In genomic region chr9:26667835-26668234, GRCm38 (mm10) we compare ENCODE assay signal across 23 mouse cellular contexts.
DNase-seq lines count a peak whose midpoint lies in the region; ATAC-seq lines count a peak whose summit lies in the region.
"Had no signal": no experiment of that assay in that cellular context is flagged by ENCODE, and none has a peak within 500 bp of the region (broad histone marks: within the 10 kb centered on the region; RNA-seq: fewer than 3 reads in every experiment).

No protein-coding gene starts in this region.

- 56% methylated on average over 3 of the region's 3 CpGs for WGBS in hindbrain, embryonic 14.5 days
- 79% methylated on average over 3 of the region's 3 CpGs for WGBS in hindbrain, embryonic 12.5 days

- H3K4me2 ChIP-seq in hindbrain, embryonic 14.5 days (replicated peaks): no peak overlapping the region
- no peak overlapping the region for H3K4me2 ChIP-seq in hindbrain, embryonic 12.5 days (replicated peaks)
- H3K4me2 ChIP-seq: embryonic facial prominence, embryonic 15.5 days; limb, embryonic 12.5 days; liver, embryonic 13.5 days; neural tube, embryonic 12.5 days had no signal

- ATAC-seq in hindbrain, embryonic 14.5 days (ENCODE audit: low FRiP score): peak; percentile 55; the same call in 1 of the 2 replicates
- ATAC-seq in hindbrain, embryonic 12.5 days (ENCODE audit: low FRiP score): no peak
- ATAC-seq: activated CD4-positive, CD25-positive, alpha-beta regulatory T cell, adult 4 months; lung, postnatal 0 days; Patski had no signal

- H3K36me3 ChIP-seq in hindbrain, embryonic 14.5 days (replicated peaks; ENCODE audit: control insufficient read depth, insufficient read depth): no peaks in the 10 kb centered on the region
- H3K36me3 ChIP-seq in hindbrain, embryonic 12.5 days: no peaks in the 10 kb centered on the region
- H3K36me3 ChIP-seq: embryonic facial prominence, embryonic 15.5 days; limb, embryonic 12.5 days; liver, embryonic 13.5 days; neural tube, embryonic 12.5 days had no signal

- intact Hi-C loops in left cerebral cortex, postnatal 4 days (cut with DNase I): no loop called here

- H3K27me3 ChIP-seq in hindbrain, embryonic 14.5 days (ENCODE audit: control insufficient read depth, insufficient read depth, low read length): no peaks in the 10 kb centered on the region
- H3K27me3 ChIP-seq in hindbrain, embryonic 12.5 days: no peaks in the 10 kb centered on the region
- H3K27me3 ChIP-seq: embryonic facial prominence, embryonic 15.5 days; limb, embryonic 12.5 days; liver, embryonic 13.5 days; megakaryocyte, embryonic 14.5 days; neural tube, embryonic 12.5 days; Patski had no signal

- H3K9ac ChIP-seq in hindbrain, embryonic 14.5 days: no peak overlapping the region
- no peak overlapping the region for H3K9ac ChIP-seq in hindbrain, embryonic 12.5 days
- H3K9ac ChIP-seq: embryonic facial prominence, embryonic 15.5 days; limb, embryonic 12.5 days; liver, embryonic 13.5 days; neural tube, embryonic 12.5 days had no signal

- no peaks in the 10 kb centered on the region for H3K4me1 ChIP-seq in hindbrain, embryonic 14.5 days (replicated peaks; ENCODE audit: control insufficient read depth, insufficient read depth, low read length)
- no peaks in the 10 kb centered on the region for H3K4me1 ChIP-seq in hindbrain, embryonic 12.5 days
- H3K4me1 ChIP-seq: embryonic facial prominence, embryonic 15.5 days; limb, embryonic 12.5 days; liver, embryonic 13.5 days; megakaryocyte, embryonic 14.5 days; neural tube, embryonic 12.5 days had no signal

- H3K4me3 ChIP-seq in hindbrain, embryonic 14.5 days (replicated peaks; ENCODE audit: low read length): no peak overlapping the region
- no peak overlapping the region for H3K4me3 ChIP-seq in hindbrain, embryonic 12.5 days
- H3K4me3 ChIP-seq: embryonic facial prominence, embryonic 15.5 days; limb, embryonic 12.5 days; liver, embryonic 13.5 days; megakaryocyte, embryonic 14.5 days; neural tube, embryonic 12.5 days had no signal

- peak; percentile 76 to 88 for DNase-seq in cerebellum, postnatal 14 days
- no peak for DNase-seq in cerebellum, adult 18-20 months
- DNase-seq in hindbrain, embryonic 14.5 days (ENCODE audit: low spot score): peak; percentile 41
- DNase-seq in left cerebral cortex, postnatal 4 days: peak; percentile 93
- DNase-seq in left cerebral cortex, adult 11 months (ENCODE audit: low spot score): no peak
- DNase-seq in Muller cell, postnatal 12 days (ENCODE audit: inconsistent ontology term): peak; percentile 38
- DNase-seq in MN1 (ENCODE audit: low spot score): no peak
- DNase-seq: B cell, adult 2 months; cerebellum, adult 11-12 months; gastrocnemius, postnatal 10 days; kidney, adult 9 months; liver, embryonic 13.5 days; right cerebral cortex, postnatal 14 days; thymus, postnatal 25 days had no signal

- H3K9me3 ChIP-seq in hindbrain, embryonic 14.5 days (ENCODE audit: control insufficient read depth, low read length): no peaks in the 10 kb centered on the region
- H3K9me3 ChIP-seq in hindbrain, embryonic 12.5 days (replicated peaks): no peaks in the 10 kb centered on the region
- H3K9me3 ChIP-seq: embryonic facial prominence, embryonic 15.5 days; limb, embryonic 12.5 days; liver, embryonic 13.5 days; megakaryocyte, embryonic 14.5 days; neural tube, embryonic 12.5 days had no signal

- H3K27ac ChIP-seq in hindbrain, embryonic 14.5 days: no peak overlapping the region
- no peak overlapping the region for H3K27ac ChIP-seq in hindbrain, embryonic 12.5 days
- H3K27ac ChIP-seq: embryonic facial prominence, embryonic 15.5 days; limb, embryonic 12.5 days; liver, embryonic 13.5 days; neural tube, embryonic 12.5 days; stomach, postnatal 0 days had no signal

Comparison
In these comparisons a context has a peak if more than half of its experiments do, and no peak if none do; other contexts are left out.
1. DNase-seq: peak in cerebellum, postnatal 14 days (2 of 2), hindbrain, embryonic 14.5 days (single experiment), left cerebral cortex, postnatal 4 days (single experiment) and Muller cell, postnatal 12 days (single experiment); none in cerebellum, adult 18-20 months (0 of 2), left cerebral cortex, adult 11 months (single experiment) and MN1 (single experiment).